Mouse (Mus musculus) C2C12 (cell line): ENCODE data around the gene Dmrtb1. TPM values are rescaled to one million over a fixed set of nuclear protein-coding genes. Genes with fewer than 3 reads are reported as not detected.

ENCODE experiments used
- H3K27me3 ChIP-seq: one replicate; pipeline ENCODE4 v1.6.1; 2011; ENCODE audit not compliant: control insufficient read depth, insufficient read depth, insufficient read length
- H3K36me3 ChIP-seq: one replicate; pipeline ENCODE4 v1.6.1; 2011; ENCODE audit not compliant: control insufficient read depth, insufficient read depth
- H3K4me3 ChIP-seq: one replicate; pipeline ENCODE4 v1.5.1; 2011; ENCODE audit warnings: mild to moderate bottlenecking, control low read depth; ENCODE audit not compliant: poor library complexity, insufficient read depth, severe bottlenecking
- H3K79me2 ChIP-seq: one replicate; pipeline ENCODE4 v1.6.1; 2011; ENCODE audit not compliant: control insufficient read depth, insufficient read depth
- H3K79me3 ChIP-seq: one replicate; pipeline ENCODE4 v1.6.1; 2011; ENCODE audit warnings: low read depth, control low read depth
- H3ac ChIP-seq: one replicate; pipeline ENCODE3; 2011; ENCODE audit warnings: low read depth; ENCODE audit not compliant: control insufficient read depth, insufficient read length
- CEBPB ChIP-seq: IDR thresholded peaks from one replicate; pipeline ENCODE4 v1.6.1; 2011; ENCODE audit warnings: low read depth, mild to moderate bottlenecking, control low read depth, moderate library complexity
- CTCF ChIP-seq: IDR thresholded peaks from one replicate; pipeline ENCODE4 v1.5.1; 2011; ENCODE audit not compliant: control insufficient read depth, insufficient read depth, insufficient read length
- FOSL1 ChIP-seq: IDR thresholded peaks from one replicate; pipeline ENCODE4 v1.8.0; 2011; ENCODE audit warnings: mild to moderate bottlenecking, low read length; ENCODE audit not compliant: poor library complexity, insufficient read depth, severe bottlenecking
- MAX ChIP-seq: IDR thresholded peaks from one replicate; pipeline ENCODE4 v1.6.1; 2011; ENCODE audit warnings: mild to moderate bottlenecking, control low read depth
- MYOD1 ChIP-seq: IDR thresholded peaks from one replicate; pipeline ENCODE4 v1.6.1; 2011; ENCODE audit warnings: low read depth; ENCODE audit not compliant: control insufficient read depth, insufficient read length
- MYOG ChIP-seq: IDR thresholded peaks from one replicate; pipeline ENCODE4 v1.6.1; 2011; ENCODE audit not compliant: control insufficient read depth, insufficient read length; ENCODE audit errors: extremely low read depth
- USF1 ChIP-seq: IDR thresholded peaks from one replicate; pipeline ENCODE4 v1.6.1; 2011; ENCODE audit warnings: low read depth, mild to moderate bottlenecking, control low read depth, moderate library complexity
- polyA plus RNA-seq: library from polyadenylated mRNA; unstranded; fragments of >200 nt; fragmentation: generic; extraction: Trizol; gene quantifications from one replicate; pipeline ENCODE4 v1.2.1, GENCODE M21; 2012; ENCODE audit warnings: missing spikeins

Gene Dmrtb1
- polyA plus RNA-seq, 1 experiment, result 0.05 TPM

DNA sequence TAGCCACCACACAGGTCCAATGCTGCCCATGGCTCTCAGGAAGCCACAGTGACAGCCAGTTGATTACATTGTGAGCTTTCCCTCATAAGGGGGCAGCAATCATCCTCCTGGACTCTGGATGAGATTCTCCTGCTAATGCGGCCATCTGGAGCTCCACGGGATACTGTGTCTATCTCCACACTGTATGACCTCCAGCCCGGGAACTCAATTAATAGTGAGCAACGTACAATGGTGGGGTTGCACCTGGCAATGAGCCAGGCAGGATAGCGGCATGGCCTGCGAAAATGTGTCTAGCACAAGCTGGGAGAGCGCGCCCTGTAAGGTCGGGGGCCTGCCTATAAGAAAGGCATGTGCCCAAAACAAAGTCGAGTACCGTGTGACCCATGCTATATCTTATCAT, 23.4 kb downstream of the Dmrtb1 start:
- no peaks in the 10 kb centered on the region for H3K36me3 ChIP-seq
- H3K27me3 ChIP-seq, result peaks cover 23% of the 10 kb centered on the region
- H3K4me3 ChIP-seq, result no peak overlapping the region
- no peaks in the 10 kb centered on the region for H3K79me2 ChIP-seq
- no peaks in the 10 kb centered on the region for H3K79me3 ChIP-seq
- TF ChIP-seq MAX (no peak), MYOD1 (no peak), CTCF (no peak), CEBPB (no peak), USF1 (no peak), MYOG (no peak), FOSL1 (no peak)
- H3ac ChIP-seq, result no peak overlapping the region

DNA sequence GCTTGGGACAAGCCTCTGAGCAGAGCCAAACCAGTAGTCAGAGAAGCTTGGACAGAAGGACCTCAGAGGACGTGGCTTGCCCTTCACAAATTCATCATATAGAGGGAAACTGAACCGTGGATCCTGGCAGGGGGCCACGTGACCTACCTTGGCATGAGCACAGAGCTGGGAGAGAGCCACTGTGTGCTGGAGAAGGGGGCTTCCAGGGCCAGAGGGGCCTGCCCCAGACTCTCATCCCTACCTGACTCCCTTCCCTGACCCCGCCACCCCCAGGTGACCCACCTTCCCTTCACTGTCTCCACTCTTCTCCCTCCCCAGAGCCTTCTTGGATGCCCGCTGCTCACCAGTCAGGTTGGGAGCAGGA, 30.8 kb downstream of the Dmrtb1 start:
- no peak for TF ChIP-seq FOSL1
- no peak for TF ChIP-seq USF1
- TF ChIP-seq CEBPB, result no peak
- TF ChIP-seq MYOG, result no peak
- no peak for TF ChIP-seq CTCF
- TF ChIP-seq MAX, result no peak
- no peak for TF ChIP-seq MYOD1
- peaks cover 38% of the 10 kb centered on the region for H3K27me3 ChIP-seq

DNA sequence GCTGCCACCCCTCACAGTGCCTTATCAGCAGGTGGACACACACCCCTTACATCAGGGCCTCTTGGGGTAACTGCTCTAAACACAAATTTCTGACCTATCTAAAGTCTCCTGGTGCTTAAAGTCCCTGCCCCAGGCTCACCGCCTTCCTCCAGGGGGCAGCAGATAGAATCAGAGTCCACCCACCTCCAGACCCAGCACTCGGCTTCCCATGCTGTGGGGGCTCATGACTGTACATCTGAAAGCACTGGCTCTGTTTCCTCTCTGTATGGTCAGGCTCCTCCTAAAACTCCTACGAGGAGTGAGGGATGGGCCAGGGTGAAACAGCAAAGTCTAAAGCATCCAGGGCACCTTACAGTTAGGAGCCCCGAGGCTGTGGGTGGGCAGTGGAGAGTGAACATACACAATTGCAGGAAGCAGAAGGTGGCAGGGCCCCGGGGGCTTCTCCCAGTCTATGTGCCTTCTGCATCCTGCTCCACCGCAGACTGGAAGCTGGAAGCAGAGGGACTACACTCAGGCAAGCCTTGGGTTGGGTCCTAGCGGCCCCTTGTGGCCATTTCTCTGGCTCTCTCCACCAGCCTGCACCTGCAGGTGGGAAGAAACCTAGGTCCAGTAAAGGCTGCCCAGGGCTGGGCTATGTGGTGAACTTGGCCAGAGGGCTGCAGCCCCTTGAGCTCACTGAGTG, 31.3 kb downstream of the Dmrtb1 start:
- no peak overlapping the region for H3K4me3 ChIP-seq
- no peaks in the 10 kb centered on the region for H3K36me3 ChIP-seq
- no peaks in the 10 kb centered on the region for H3K79me2 ChIP-seq
- peaks cover 35% of the 10 kb centered on the region for H3K27me3 ChIP-seq
- no peak overlapping the region for H3ac ChIP-seq
- H3K79me3 ChIP-seq, result no peaks in the 10 kb centered on the region
- TF ChIP-seq FOSL1, result no peak
- TF ChIP-seq CTCF, result peak; percentile 80

More for the DNA sequence above, 30.8 kb downstream of the Dmrtb1 start:
- Histone ChIP-seq H3K79me3 (no peaks in the 10 kb centered on the region), H3ac (no peak overlapping the region), H3K79me2 (no peaks in the 10 kb centered on the region), H3K4me3 (no peak overlapping the region), H3K36me3 (no peaks in the 10 kb centered on the region)

DNA sequence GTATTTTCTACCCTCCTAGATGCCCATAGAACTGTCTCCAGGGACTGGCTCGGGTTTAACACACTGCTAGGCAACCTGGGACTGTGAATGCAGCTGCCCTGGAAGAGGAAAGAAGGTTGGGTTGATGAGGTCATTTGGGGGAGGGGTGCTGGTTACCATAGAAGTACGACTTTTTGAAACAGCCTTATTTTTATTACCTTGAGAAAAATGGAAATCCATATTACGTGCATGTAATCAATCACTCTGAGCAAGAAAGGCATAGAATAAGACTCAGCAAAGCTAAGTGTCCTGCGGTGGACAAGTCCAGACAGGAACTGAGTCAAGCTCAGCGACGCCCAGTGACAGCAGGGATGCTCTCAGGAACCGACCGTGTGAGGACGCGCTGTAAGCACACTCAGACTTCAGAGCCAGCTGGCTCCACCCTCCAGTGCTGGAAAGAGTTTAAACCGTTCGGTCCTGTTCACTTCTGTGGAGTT, 33.0 kb downstream of the Dmrtb1 start:
- Histone ChIP-seq H3K79me2 (no peaks in the 10 kb centered on the region), H3K27me3 (peaks cover 33% of the 10 kb centered on the region), H3K4me3 (no peak overlapping the region), H3K36me3 (no peaks in the 10 kb centered on the region), H3ac (no peak overlapping the region), H3K79me3 (no peaks in the 10 kb centered on the region)
- no peak for TF ChIP-seq USF1
- no peak for TF ChIP-seq CEBPB
- TF ChIP-seq FOSL1, result no peak
- no peak for TF ChIP-seq CTCF
- TF ChIP-seq MYOD1, result no peak
- no peak for TF ChIP-seq MYOG
- TF ChIP-seq MAX, result no peak

DNA sequence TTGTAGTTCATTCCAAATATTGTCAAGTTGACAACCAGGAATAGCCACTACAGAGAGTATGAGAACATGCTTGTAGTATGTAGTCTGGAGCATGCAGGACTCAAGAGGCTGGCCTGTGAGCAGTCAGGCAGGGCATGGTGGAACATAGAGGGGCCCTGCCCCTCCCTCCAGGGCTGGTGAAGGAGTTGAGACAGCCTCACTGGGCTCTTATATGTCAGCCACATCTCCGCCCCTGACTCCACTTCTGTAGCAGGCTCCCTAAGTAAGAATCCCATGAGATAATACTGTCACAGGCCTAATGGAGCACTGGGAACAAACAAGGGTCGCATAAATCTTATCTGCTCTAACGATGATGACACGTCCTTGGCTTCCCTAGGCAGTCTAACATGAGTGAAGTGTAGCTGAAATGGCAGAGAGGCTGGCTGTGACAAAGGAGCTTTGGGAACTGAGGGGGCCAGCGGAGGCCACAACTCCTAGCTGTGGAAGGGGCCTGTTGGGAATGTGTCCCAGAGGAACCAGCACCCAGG, 35.0 kb downstream of the Dmrtb1 start:
- Histone ChIP-seq H3K79me2 (no peaks in the 10 kb centered on the region), H3K79me3 (no peaks in the 10 kb centered on the region), H3K27me3 (peaks cover 14% of the 10 kb centered on the region), H3ac (no peak overlapping the region), H3K36me3 (no peaks in the 10 kb centered on the region), H3K4me3 (no peak overlapping the region)
- no peak for TF ChIP-seq MAX
- no peak for TF ChIP-seq MYOD1
- no peak for TF ChIP-seq USF1
- TF ChIP-seq CTCF, result no peak
- TF ChIP-seq CEBPB, result no peak
- TF ChIP-seq MYOG, result no peak
- TF ChIP-seq FOSL1, result no peak

DNA sequence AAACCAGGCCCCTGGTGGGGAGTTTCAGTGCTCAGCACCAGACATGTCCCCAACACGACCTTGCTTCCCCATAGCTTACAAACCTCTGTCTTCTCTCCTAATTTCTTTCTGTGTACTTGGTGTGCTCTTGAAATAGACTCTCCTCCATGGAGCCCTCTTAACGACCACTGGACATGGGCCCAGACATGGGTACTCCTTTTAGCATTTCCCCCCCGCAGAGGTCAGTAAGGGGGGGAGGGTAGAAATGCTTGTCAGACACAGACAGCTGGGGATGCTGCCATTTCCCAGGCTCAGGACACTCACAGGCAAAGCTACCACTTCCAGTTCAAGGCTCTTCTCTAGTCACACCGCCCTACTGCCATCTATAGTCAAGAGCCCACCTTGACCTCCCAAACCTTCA, 42.4 kb downstream of the Dmrtb1 start:
- no peak for TF ChIP-seq MYOG
- no peaks in the 10 kb centered on the region for H3K79me2 ChIP-seq
- no peaks in the 10 kb centered on the region for H3K79me3 ChIP-seq
- H3K4me3 ChIP-seq, result no peak overlapping the region
- no peak overlapping the region for H3ac ChIP-seq
- no peaks in the 10 kb centered on the region for H3K36me3 ChIP-seq
- peaks cover 15% of the 10 kb centered on the region for H3K27me3 ChIP-seq
